Mouse (Mus musculus) gastrocnemius, postnatal 25 days (tissue): ENCODE results near the gene Dnm3. TPM values are rescaled to one million over a fixed set of nuclear protein-coding genes. Genes with fewer than 3 reads are reported as not detected.
A peak's percentile ranks its signal among the peaks of the same experiment; 100 is the strongest.

ENCODE experiments used
- DNase-seq: peaks from one replicate; pipeline ENCODE4 v3.0.0; 2022
- total RNA-seq, 2 experiments: library from RNA; stranded (reverse); gene quantifications; 1 replicate in 1 of 2; 2 replicates in 1 of 2; pipeline ENCODE4 v1.2.3; 2021

Gene Dnm3
- total RNA-seq, 2 experiments from 2014 or later = 4.7 to 7.6 TPM

DNA sequence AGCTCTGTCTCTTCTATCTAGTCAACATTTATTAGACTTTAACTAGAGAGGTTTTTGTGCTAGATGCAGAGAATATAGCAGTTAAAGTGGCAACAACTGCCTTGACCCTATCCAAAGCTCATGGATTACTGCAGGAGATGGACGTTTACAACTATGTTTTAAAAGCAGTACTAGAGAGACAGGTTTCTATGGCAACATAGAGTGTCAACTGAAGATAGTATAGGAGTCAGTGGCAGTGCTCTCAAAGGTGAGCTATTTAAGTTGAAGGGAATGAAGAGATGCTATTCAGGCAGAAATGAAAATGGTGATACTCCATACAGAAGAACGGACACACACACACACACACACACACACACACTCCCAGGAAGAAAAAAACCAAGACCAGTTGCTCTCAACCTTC, 225.0 kb downstream of the Dnm3 start:
- no peak for DNase-seq

DNA sequence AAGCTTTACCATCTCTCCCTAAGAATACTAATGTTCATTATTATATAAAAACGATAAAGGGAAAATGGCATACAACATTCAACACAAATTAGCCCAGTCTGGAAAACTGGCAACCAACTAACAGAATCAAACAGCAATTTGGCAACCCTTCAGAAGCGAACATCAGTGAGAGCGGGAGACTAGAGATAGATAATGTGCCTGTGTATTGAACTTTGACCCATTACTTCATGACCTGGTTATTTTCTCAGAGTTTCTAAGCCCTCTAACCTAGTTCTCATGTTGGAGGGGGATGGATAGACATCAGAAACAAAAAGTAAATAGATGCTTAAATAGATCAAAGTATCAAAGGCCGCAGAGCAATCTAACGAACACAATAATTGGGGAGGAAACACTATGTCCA, 230.6 kb downstream of the Dnm3 start:
- DNase-seq = no peak

DNA sequence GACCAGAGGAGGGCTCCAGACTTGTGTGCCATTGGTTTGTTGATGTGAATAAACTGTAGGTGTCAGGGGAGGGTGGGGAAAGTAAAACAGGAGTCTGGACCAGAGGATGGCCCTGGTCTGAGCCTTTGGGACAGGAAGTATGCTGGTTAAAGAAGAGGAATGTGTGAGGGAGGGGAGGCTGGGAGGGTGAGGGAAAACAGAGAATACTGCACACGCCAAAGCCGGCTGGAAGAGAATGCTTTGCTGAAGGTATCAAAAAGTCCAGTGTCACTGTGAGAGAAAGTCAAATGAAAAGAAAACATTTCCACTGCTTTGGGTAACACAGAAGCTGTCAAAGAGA, 234.2 kb downstream of the Dnm3 start:
- no peak for DNase-seq

DNA sequence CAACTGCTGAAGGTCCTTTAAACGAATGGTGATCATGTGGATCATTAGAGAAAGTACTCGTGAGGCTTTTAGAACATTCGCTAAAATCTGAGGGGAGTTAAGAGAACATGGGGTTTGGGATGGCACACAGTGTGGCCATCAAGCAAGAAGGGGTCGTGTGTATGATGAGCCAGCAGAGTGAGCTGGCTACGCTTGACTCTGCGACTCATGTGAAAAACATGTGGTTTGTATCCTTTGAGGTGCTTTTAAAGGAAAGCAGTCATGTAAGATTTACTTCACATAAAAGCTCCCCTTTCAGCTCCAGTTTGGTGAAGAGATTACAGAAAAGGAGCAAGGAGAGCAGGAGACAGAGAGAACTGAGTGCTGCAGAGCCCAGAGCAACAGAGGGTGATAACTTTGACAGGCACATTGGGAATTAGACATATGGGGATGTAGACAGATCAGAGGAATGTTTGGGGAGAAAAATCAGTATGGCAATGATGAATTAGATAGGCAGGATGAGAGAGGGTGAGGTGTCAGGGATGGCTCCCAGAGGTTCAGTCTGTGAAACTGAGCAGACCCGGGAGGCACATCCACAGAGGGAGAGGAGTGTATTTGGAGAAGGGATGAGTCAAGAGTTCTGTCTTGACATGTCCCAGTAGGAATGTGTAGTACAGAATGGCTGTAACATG, 234.7 kb downstream of the Dnm3 start:
- no peak for DNase-seq

DNA sequence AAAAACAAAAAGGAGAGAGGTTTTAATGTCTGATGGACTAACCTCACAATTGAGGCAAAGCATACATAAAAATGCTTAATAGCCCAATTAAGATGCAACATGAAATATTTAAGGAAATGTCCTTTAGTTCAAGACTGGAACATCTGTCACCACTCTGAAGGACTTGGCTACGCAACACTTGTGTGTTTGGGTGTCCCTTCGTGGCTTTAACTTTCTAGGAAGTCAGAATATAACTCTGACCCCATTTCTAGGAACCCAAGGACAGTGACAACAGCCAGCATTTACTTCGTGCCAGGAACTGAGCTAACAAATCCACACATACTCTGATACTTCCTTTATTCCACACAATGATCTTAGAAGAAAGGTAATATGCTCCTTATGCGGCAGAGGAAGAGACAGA, 237.1 kb downstream of the Dnm3 start:
- no peak for DNase-seq

DNA sequence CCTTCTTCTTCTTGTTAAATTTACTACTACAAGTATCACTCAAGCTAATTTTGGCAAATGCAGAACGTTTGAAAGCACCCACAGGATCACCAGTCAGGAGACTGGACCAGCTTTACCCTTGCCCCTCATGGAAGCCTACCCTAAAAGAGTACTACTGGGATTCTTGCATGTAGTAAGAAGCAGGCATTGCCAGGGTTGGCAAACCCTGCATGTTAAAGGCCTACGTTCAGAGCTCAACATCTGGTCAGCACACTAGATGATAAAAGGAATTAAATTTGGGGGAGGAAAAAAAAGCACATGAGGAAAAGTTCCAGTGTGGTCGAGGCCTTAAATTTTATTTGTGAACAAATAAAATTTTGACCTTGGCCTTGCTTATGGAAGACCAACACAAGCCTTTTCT, 239.2 kb downstream of the Dnm3 start:
- DNase-seq = no peak

DNA sequence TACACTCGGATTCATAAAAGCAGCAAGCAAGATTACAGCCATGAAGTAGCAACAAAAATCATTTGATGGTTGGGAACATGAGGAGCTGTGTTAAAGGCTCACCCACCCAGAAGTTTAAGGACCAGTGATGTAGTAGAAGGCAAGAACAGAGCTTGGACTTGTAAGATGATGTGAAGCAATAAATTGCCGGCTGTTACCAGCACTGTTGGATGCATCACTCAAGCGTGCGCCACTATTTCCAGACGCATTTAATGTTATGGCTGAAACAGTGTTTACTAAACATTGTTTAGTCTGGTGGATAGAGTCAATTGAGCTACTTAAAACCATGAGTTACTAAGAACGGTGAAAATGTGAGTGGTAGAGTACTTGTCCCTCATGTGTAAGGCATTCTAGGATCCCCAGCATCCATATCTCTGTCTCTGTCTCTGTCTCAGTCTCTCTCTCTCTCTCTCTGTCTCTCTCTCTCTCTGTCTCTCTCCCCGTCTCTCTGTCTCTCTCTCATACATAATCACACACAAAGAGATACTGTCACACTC, 241.1 kb downstream of the Dnm3 start:
- DNase-seq = no peak

DNA sequence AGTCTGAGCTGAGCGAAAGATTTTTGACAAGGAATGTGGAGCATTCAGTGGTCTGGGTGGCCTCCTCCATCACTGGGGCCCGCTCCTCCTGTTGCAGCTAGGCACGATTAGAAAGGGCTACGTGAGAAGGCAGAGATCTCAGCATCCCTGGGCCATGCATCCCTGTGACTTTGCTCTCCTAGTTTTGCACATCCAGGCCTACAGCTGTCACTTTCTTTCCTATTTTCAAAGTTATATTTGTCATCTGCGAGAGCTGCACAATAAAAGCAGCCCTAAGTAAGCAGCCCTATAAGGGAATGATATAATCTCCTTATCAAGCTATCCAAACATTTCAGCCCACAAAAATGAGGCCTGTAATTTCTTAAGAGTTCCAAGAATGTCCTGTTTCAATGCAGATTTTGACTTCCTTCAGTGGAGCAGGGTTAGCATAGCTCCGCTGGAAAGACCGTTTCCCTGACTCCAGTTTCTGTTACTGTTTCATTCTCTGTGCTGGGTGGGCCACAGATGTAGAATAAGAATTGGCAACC, 252.2 kb downstream of the Dnm3 start:
- no peak for DNase-seq

DNA sequence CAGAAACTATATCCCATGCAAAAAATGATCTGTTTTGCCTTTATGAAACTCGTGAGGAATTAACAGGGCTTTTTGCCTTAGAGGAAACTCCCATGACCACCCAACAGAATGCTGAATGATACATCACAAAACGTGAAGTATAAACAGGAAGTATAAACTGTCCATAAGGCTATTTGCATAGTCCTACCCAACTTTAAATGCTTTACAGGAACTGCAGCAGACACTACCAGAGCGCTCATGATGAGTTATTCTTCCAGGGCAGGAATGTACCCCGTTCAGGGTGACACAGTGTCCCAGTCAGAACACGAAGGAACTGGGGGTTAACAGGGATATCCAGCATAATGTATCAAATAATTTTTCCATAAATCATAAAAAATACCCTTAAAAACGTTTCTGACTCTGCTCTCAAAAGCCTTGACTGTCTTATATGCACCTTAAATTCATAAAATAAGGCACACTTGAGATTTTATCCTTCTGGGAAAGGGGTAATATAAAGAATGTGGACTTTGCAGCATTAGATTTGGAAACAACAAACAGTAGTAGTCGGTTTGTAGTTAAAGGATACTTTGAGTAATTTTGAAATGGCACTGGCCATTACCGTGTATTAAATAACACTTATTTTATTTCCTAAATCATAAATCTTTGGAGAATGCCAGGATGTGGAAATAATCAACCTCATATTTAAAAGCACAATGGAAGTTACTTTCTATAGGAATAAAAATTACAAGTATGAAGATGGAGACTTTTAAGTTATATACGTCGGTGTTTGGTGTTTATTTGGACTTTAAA, 252.8 kb downstream of the Dnm3 start:
- DNase-seq = no peak

DNA sequence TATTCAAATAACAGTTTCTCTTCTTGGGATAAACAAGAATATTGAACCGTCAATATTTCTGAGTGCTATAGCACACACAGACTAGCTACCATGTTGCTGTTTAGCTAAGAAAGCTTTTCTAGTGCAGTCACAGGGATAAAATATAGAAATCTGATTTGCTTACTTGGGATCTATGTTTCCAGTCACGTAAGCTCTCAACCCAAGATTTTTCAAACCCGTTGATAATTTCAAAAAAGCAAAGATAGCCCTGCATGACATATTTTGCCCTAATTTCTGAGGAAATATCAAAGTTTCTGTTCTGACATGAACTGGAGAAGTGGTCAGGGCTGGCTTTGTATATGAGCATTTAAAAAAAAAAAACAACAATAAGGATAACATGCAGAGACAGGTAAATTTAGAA, 253.8 kb downstream of the Dnm3 start:
- DNase-seq = no peak

DNA sequence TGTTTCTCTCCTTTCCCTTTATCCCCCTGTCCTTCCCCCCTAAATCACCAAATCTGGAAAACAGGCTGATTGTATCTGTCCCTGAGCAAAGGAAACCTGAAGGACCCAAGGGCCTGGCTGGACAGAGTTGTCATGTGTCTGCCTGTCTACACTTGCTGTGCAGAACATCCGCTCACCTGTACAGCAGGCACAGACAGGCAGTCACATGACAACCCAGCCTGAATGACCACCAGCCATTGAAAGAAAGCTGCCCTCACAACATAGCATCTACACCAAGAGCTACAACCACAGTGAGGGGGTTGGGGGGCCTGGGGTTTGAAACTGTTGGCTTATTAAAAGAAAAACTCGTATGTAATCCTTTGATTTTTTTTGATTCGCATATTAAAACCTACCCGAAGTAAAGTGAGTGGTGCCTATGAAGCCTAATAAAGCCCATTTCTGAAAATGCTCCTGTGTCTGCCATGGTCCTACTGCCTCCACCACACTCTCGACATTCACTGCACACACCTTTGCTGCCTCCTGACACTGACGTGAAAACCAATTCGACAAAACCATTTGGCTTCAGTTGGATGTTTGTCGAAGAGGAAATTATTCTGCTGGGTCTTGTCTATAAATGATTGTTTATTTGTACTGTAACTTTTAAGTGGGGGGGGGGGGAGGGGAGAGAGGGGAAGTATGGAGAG, 254.4 kb downstream of the Dnm3 start:
- DNase-seq = no peak

DNA sequence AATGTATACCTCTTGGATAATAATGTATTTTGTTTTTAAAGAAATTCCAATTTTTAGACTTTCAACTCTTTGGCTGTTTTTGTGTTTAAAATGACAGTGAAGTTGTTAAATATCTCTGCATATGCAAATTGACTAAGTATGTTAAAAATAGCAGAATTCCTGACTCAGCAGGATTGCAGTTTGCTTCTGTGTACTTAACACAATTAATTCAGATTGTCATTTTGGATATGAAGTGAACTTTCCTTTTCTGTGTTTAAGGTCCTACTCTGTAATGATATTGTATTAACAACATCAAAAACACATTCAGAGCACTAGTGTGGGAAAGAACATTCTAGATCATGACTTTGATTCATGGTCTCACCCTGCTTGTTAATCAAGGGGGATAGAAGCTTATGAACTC, 255.5 kb downstream of the Dnm3 start:
- no peak for DNase-seq

DNA sequence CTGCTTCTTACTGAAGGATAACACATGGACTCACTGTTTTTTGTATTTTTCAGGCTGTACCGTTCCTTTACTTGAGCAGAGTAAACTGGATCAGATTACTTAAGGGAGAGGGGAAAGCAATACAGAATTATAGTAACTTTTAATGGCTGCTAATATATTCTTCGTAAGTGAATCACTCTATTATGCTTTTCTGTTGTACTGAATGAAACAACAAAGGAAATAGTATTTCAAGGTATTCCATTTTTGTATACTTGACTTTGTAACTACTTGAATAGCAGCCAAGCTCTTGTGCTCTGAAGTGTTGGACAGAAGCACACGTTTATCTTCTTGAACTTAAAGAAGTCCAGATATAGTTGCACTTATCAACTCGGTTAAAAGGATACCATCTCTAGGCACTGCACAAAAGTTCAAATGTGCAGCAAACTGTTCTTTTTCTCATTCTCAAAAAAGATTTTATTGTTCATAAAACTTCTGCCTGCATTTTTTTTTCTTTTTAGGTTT, 256.0 kb downstream of the Dnm3 start:
- DNase-seq = no peak

DNA sequence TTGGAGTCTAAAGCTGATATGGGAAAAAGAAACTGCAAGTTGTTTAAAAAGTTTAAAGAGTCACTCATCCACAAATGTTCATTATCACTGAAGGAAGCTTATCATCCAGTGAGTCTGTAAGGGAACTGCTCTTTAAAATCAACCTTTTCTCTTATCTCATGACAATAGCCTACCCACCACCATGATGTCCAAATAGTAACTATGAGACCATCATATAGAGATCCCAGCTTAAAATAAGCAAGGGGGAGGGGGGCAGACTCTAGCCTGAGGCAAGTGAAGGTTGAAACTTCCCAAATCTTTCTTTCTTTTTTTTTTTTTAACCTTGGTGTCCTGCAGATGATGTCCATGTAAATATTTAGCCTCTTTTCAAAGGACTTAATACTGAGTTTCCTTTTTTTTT, 256.9 kb downstream of the Dnm3 start:
- no peak for DNase-seq

DNA sequence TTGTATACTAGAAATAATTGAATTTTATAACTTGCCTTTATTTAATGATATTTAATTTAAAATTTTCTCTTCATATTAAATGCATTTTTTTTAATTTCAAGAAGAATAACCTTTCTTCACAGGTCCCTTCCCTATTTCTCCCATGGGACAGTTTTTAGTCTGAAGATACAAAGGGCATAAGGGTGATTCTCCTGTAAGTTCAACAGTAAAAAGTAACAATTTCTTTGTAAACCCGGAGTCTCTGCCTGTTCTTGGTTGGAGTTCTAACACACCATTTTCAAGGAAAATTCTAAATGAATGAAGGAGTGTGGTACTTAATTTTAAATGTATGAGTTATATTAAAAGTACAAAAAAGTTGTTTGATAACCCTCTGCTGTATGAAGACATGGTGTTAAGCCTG, 258.1 kb downstream of the Dnm3 start:
- no peak for DNase-seq

DNA sequence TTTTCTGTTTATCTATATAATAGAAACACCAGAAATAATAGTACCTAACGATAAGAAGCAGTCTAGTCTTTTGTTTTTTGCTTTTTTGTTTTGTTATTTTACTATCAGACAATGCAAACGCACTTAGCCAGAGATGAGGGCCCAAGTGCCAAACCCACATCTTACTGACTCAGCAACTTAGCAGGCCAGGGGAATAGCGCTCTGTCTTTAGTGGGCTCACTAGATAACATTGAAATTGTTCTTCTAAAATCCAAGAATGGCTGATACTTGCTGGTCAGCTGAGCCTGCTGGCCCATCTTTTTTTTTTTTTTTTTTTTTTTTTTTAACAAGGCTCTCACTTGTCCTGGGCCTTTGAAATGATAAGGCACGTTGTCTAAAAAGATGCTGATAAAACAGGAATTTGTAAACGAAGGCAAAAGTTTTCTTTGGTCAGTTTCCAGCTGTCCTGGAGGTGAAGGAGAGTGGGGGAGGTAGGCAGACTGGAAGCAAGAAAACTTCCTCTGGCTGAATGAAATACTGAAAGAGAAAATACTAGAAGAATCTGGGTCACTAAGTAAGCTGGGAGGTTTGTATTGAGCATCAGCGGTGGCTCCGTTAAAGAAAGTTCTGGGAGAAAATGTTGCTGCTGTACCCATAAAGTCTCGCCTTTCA, 259.2 kb downstream of the Dnm3 start:
- no peak for DNase-seq

DNA sequence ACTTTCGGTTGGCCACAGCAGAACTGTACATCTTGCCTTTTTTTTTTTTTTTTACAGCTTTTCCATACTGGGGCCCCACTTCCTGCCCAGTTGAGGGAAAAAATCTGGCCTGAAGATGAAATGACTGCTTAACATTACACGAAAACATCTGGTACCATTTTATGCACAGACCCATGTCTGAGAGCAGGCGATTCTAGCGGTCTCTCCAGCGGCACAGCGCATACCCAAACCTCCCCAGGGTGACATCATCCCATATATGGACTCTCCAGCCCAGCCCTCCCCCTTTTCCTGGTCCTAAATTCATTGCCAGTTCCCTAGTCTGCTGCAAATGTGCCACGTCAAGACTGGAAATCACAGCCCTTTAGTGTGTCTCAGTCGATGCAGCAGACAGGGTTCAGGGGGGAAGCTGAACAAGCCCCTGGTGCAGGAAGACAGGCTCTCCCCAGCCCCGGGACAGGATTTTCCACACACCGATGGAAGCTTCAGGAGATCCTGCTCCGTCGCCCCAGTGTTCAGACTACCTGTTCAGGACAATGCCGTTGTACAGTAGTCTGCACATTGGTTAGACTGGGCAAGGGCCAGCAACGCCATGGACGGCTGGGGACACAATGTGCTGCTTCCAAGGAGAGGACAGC, 260.4 kb downstream of the Dnm3 start:
- DNase-seq = peak; percentile 85

DNA sequence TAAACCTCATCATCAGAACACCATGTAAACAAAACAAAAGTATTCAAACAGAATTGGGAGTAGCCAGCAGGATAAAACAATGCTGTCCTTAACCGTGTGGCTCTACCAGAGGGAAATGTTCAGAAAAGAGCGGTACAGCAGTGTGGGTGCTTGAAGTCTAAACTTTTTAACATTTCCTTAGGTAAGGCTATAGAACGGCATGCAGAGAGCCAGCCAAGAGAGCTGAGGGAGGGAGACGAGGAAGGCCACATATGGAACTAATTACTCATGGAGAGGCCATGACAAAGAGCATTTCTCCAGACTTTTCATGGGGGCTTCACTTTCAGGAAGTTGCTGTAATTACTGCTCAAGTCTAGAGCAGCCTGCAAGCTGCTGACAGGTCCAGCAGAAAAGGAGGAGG, 261.2 kb downstream of the Dnm3 start:
- no peak for DNase-seq

DNA sequence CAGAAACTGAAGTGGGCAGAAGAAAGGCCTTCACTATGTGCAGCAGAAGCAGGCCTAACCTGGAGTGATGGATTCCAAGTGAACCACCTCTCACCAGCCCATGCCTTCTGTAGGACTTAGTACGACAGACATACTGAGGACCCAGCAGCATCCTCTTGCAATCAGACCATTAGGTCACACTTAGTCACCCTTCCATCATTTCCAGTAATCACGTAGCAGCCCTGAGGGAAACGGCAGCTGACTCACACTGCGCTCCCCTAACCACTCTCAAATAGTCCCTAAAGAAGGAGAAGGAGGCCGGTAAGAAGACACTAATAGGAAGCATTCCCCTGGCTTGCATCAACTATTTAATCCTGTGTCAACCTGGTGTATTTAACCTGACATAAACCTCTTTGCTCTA, 262.1 kb downstream of the Dnm3 start:
- DNase-seq = no peak

DNA sequence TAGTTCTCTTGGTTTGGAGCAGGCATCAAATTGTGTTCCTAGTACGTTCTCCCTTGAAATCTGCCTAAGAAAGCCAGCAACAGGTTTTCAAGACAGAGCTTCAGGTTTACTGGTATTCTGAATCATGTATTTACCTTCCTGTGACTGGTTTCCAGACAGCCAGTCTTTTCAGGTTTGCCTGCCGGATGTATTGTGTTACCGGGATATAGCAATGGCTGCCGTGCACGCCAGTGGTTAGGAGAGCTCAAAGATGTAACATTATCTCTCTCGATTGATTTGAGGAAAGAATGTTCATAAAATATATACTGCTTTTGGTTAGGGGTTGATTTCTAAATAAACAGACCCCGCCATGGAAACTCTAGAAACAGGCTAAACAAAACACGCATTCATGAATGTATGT, 264.8 kb downstream of the Dnm3 start:
- no peak for DNase-seq

DNA sequence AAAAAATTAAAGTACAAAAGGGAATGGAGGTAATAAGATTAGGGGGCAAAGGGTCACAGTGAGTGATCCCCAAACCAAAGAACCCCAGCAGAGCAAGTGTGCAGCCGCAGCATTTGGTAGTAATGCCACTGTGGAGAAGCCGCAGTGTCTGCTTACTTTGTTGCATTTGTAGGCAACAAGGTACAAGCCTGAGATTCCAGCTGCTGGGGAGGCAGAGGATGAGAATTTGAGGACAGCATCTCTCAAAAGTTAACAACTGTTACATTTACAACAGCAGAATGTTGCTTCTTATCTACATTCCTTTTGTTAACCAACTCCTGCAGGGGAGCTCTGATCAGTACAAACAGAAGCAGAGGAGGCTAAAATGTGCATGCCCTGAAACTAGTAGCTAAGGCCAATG, 267.3 kb downstream of the Dnm3 start:
- DNase-seq = no peak
